Mouse (Mus musculus): ENCODE results near the gene Rbp3.

GRCm38 (mm10) chr14:33993521-33994289 is 39.9 kb downstream of the Rbp3 start:
- TF ChIP-seq CTCF (conservative IDR thresholded peaks at IDR 0.05; ENCODE audit: insufficient read depth, insufficient read length, low read depth, low read length) (no peak), POLR2A (IDR thresholded peaks at IDR 0.05; ENCODE audit: low read depth, low read length) (no peak)
